Mouse (Mus musculus) liver, embryonic 12.5 days (tissue): ENCODE measurements around the gene Dek. TPM values are rescaled to one million over a fixed set of nuclear protein-coding genes. Genes with fewer than 3 reads are reported as not detected.

Experiments
- ATAC-seq: fragments of 200-750 bp; cut with Nextera tagmentation; 2 replicates; pipeline ENCODE4 v1.8.0; 2017; ENCODE audit warnings: moderate number of reproducible peaks, mild to moderate bottlenecking, moderate library complexity
- H3K27ac ChIP-seq: fragments of 300-500 bp; sonication (generic); 2 replicates; pipeline ENCODE4 v1.5.1; 2016; ENCODE audit warnings: mild to moderate bottlenecking
- H3K27me3 ChIP-seq: fragments of 300-500 bp; sonication (generic); replicated peaks from 2 replicates; pipeline ENCODE4 v1.6.1; 2016; ENCODE audit warnings: mild to moderate bottlenecking, moderate library complexity
- H3K36me3 ChIP-seq: fragments of 300-500 bp; sonication (generic); 2 replicates; pipeline ENCODE4 v1.6.1; 2016; ENCODE audit warnings: mild to moderate bottlenecking, moderate library complexity
- H3K4me1 ChIP-seq: fragments of 300-500 bp; sonication (generic); 2 replicates; pipeline ENCODE4 v1.6.1; 2016
- H3K4me2 ChIP-seq: fragments of 300-500 bp; sonication (generic); 2 replicates; pipeline ENCODE4 v1.6.1; 2016; ENCODE audit warnings: mild to moderate bottlenecking, moderate library complexity
- H3K4me3 ChIP-seq: fragments of 300-500 bp; sonication (generic); 2 replicates; pipeline ENCODE4 v1.5.1; 2016; ENCODE audit warnings: mild to moderate bottlenecking, moderate library complexity
- H3K9ac ChIP-seq: fragments of 300-500 bp; sonication (generic); 2 replicates; pipeline ENCODE4 v1.6.1; 2016; ENCODE audit warnings: mild to moderate bottlenecking, moderate library complexity
- H3K9me3 ChIP-seq: fragments of 300-500 bp; sonication (generic); replicated peaks from 2 replicates; pipeline ENCODE4 v1.6.1; 2016; ENCODE audit warnings: mild to moderate bottlenecking, moderate library complexity
- WGBS: fragments of 180-500 bp; shearing (Covaris S2); methylation state at CpG from one replicate; pipeline ENCODE4 v1.1.7; 2016; ENCODE audit not compliant: insufficient replicate concordance; 5-methylcytosine and 5-hydroxymethylcytosine counted together
- polyA plus RNA-seq: library from polyadenylated mRNA; unstranded; fragments of >200 nt; fragmentation: Nextera tagmentation; extraction: Ambion mirVana; gene quantifications from 2 replicates; pipeline ENCODE4 v1.2.1, GENCODE M21; 2016

Dek gene
- polyA plus RNA-seq, 1 experiment from 2014 or later = 421 TPM

DNA sequence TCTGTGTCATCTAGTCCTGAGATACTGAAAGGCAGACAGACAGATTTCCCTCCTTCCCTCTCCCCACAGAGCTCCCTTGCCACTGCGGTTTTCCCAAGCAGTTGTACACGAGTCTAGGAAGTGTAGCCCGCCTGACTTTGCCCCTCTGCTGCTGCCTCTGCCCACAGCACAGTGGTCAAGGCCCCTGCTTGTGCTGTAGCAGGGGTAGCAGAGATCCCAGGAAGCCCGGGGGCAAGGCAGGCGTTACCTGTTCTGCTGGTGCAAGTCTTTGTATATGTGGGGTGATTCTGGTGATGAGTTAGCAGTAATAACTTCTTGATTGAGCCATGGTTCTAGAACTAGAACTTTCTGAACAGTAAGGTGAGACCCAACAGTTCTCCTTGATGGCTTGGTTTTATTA lies 29.8 kb downstream of the Dek start:
- Histone ChIP-seq H3K36me3 (peaks cover 21% of the 10 kb centered on the region), H3K9me3 (no peaks in the 10 kb centered on the region; the same call in 1 of the 2 replicates), H3K4me1 (no peaks in the 10 kb centered on the region), H3K27ac (no peak overlapping the region), H3K27me3 (no peaks in the 10 kb centered on the region), H3K9ac (no peak overlapping the region), H3K4me3 (no peak overlapping the region), H3K4me2 (no peak overlapping the region)
- ATAC-seq = no peak
- WGBS = 65% methylated on average over 5 of the region's 5 CpGs

DNA sequence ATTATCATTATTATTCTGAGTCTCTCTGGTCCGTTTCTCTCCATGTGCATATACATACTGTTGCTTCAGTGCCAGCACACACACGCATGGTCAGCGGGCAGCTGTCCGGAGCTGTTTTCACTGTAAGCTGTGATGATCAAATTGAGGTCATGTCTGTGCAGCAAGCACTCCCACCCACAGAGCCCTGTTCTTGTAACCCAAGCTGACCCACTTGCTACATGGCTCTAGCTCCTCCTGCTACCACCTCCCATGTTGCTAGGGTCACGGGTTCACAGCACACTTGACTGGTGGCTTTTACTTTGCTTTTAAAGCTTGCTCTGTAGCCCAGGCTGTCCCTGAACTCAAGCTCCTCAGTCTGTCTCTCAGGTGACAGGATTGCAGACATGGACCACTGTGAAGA lies 33.5 kb downstream of the Dek start:
- ATAC-seq = no peak
- H3K4me3 ChIP-seq = no peak overlapping the region
- H3K27me3 ChIP-seq = no peaks in the 10 kb centered on the region
- H3K9me3 ChIP-seq = no peaks in the 10 kb centered on the region
- no peak overlapping the region for H3K27ac ChIP-seq
- H3K36me3 ChIP-seq = peaks cover 16% of the 10 kb centered on the region
- H3K9ac ChIP-seq = no peak overlapping the region
- H3K4me2 ChIP-seq = no peak overlapping the region
- WGBS = 84% methylated on average over 5 of the region's 5 CpGs
- no peaks in the 10 kb centered on the region for H3K4me1 ChIP-seq

DNA sequence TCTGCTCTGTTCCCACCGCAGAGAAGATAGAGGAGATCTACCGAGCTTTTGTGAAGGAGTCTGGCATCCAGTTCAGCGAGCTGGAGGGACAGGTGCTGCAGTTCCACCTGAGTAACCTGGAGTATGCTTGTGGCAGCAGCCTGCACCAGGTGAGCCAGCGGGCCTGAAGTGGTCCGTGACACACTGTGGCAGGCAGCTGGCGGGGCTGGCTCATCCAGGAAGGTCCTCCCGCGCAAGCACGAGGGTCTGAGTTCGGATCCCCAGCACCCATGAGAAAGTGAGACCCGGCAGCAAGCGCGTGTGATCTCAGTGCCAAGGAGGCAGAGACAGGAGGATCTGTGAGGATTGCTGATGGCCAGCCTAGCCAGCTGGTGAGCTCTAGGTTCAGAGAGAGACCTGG lies 34.1 kb downstream of the Dek start:
- Histone ChIP-seq H3K4me3 (no peak overlapping the region), H3K27me3 (no peaks in the 10 kb centered on the region), H3K9ac (no peak overlapping the region), H3K36me3 (peaks cover 22% of the 10 kb centered on the region), H3K9me3 (no peaks in the 10 kb centered on the region), H3K27ac (no peak overlapping the region), H3K4me1 (no peaks in the 10 kb centered on the region), H3K4me2 (no peak overlapping the region)
- no peak for ATAC-seq
- 85% methylated on average over 13 of the region's 13 CpGs for WGBS

DNA sequence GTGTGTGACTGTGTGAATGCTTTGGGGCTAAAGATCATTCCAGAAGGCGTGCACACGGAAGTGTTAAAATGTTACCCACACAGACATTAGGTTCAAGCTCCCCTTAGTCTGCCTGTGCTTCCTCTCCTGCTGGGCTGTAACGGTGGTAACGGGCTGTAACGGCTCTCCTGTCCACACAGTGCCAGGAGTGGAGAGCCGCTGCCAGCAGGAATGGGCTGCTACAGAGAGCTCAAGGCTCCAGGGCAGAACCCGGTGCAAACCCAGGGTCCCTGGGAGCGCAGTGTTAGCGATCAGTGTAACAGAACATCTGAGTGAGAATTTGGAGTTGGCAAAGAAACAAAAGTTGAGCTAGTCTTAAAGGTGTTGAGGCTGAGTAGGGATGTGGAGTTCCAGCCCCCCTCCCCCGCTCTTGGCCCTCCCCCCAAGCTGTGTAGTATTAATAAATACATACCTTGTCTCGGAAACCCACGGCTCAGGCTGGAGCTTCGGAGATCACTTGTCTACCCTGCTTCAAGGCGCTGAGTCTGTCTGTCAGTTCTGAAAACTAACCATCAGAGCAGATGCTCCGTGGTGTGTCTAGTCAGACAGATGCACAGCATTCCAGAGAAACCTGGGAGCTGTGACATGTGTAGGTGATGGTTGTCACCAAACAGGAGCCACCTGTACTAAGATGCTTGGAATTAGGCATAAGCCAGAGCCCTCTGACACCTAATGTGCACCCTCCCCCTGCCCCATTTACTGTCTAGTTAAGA lies 35.5 kb downstream of the Dek start:
- Histone ChIP-seq H3K4me2 (no peak overlapping the region), H3K27ac (no peak overlapping the region), H3K4me1 (no peaks in the 10 kb centered on the region), H3K9me3 (no peaks in the 10 kb centered on the region), H3K9ac (no peak overlapping the region), H3K27me3 (no peaks in the 10 kb centered on the region), H3K4me3 (no peak overlapping the region), H3K36me3 (peaks cover 22% of the 10 kb centered on the region)
- WGBS = 80% methylated on average over 15 of the region's 15 CpGs
- ATAC-seq = no peak

DNA sequence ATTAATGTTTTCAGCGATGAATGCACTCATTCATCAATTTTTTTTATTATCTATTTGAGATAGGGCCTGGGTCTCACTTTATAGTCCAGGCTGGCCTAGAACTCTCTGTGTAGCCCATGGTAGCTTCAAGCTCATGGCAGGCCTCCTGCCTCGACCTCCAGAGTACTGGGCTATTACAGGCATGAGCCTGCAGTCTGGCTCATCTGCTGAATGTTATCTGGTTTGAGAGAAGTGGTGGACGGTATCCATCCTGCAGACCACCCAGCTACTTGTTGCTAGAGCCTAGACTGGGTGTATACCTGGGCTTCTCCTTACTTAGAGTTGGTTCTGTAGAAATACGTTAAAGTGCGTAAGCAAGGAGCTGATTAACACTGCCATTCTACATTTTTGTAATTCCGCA lies 39.0 kb downstream of the Dek start:
- 78% methylated on average over 6 of the region's 6 CpGs for WGBS
- H3K4me3 ChIP-seq = no peak overlapping the region
- H3K4me1 ChIP-seq = no peaks in the 10 kb centered on the region
- no peak overlapping the region for H3K4me2 ChIP-seq
- H3K27me3 ChIP-seq = no peaks in the 10 kb centered on the region
- no peak overlapping the region for H3K9ac ChIP-seq
- H3K27ac ChIP-seq = no peak overlapping the region
- peaks cover 26% of the 10 kb centered on the region for H3K36me3 ChIP-seq
- ATAC-seq = no peak
- no peaks in the 10 kb centered on the region for H3K9me3 ChIP-seq

DNA sequence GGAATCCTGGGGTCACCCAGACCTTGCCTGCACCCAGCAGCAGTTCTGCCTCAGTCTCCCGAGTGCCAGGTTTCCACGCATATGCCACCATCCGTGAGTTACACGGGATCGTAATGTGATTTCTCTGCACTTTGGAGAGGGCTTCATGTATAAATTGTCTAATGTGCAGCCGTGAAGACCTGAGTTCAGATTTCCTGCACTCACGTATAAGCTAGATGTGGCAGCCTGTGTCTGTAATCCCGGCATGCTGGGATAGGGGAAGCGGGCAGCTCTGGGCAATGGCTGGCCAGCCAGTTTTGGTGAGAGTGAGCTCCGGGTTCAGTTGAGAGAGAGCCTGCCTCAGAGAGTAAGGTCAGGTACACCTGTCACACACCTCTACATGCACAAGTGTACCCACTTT lies 39.5 kb downstream of the Dek start:
- Histone ChIP-seq H3K9me3 (no peaks in the 10 kb centered on the region), H3K4me2 (no peak overlapping the region), H3K4me3 (no peak overlapping the region), H3K27me3 (no peaks in the 10 kb centered on the region), H3K36me3 (peaks cover 24% of the 10 kb centered on the region), H3K4me1 (no peaks in the 10 kb centered on the region), H3K27ac (no peak overlapping the region), H3K9ac (no peak overlapping the region)
- 81% methylated on average over 10 of the region's 10 CpGs for WGBS
- ATAC-seq = no peak

DNA sequence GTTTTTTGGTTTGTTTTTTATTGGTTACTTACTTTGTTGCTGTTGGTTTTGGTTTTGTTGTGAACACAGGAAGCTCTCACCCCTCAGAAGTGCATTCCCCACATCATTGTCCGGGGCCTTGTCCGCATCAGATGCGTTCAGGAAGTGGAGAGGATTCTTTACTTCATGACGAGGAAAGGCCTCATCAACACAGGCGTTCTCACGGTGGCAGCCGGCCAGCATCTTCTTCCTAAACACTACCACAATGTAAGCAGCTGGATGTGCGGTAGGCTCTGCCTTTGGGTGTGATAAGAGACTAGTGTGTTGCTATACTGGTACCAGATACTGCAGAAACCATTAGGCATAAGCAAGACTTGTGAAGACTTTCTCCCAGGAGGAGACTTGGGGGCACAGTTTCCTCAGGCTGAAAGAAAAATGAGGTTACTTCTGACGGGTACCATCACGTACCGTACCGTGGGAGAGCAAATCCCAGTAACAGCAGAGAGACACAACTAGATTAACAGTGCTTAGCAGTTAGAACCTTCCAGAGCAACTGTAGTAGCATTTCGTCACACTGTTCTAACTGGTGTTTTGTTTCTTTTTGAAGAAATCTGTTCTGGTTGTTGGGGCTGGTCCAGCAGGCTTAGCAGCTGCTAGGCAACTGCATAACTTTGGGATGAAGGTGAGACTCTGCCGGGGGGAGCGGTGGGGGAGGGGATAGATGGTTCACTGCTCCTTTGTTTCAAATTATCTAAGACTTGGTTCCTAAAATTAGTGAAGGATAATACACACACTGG lies 41.8 kb downstream of the Dek start:
- 75% methylated on average over 15 of the region's 15 CpGs for WGBS
- no peak for ATAC-seq
- Histone ChIP-seq H3K9me3 (no peaks in the 10 kb centered on the region), H3K9ac (no peak overlapping the region), H3K27ac (no peak overlapping the region), H3K4me1 (no peaks in the 10 kb centered on the region), H3K4me3 (no peak overlapping the region), H3K36me3 (peaks cover 28% of the 10 kb centered on the region), H3K4me2 (no peak overlapping the region), H3K27me3 (no peaks in the 10 kb centered on the region)

DNA sequence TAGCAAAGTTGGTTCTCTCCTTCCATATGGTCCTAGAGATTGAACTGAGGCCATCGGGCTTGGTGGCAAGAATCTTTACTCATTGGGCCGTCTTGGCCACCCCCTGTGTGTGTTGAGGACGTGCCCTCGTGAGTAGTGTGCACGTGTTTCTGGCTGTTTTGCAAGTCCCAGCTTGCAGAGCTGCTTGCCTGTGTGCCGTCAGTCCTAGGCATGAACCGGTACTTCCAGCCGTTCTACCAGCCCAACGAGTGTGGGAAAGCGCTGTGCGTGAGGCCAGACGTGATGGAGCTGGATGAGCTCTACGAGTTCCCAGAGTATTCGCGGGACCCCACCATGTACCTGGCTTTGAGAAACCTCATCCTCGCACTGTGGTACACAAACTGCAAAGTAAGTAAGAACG lies 43.2 kb downstream of the Dek start:
- Histone ChIP-seq H3K36me3 (peaks cover 28% of the 10 kb centered on the region), H3K27me3 (no peaks in the 10 kb centered on the region), H3K4me2 (no peak overlapping the region), H3K4me3 (no peak overlapping the region), H3K9ac (no peak overlapping the region), H3K9me3 (no peaks in the 10 kb centered on the region), H3K4me1 (no peaks in the 10 kb centered on the region), H3K27ac (no peak overlapping the region)
- no peak for ATAC-seq
- 86% methylated on average over 17 of the region's 17 CpGs for WGBS

DNA sequence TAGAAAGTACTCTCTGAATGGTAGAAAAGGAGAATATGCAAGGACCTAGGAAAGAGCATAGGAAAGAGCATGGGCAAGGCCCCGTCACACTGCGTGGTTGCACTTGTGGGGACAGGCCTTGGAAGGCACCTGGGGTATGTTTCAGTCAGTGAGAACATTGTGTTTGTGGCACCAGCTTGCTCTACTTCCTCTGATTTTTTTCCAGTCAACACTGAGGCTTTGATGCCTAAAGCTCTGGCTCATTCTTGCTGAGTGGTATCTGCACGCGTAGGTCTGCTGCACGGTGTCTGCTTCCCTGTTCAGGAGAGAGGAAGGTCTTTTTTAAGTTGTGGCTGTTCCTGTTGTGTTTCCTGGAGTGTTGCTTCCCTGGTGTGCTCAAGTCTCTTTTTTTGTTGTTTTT lies 49.2 kb downstream of the Dek start:
- H3K4me1 ChIP-seq = no peaks in the 10 kb centered on the region
- no peaks in the 10 kb centered on the region for H3K9me3 ChIP-seq
- no peak overlapping the region for H3K4me2 ChIP-seq
- no peak for ATAC-seq
- no peaks in the 10 kb centered on the region for H3K27me3 ChIP-seq
- WGBS = 74% methylated on average over 5 of the region's 5 CpGs
- no peak overlapping the region for H3K4me3 ChIP-seq
- no peak overlapping the region for H3K27ac ChIP-seq
- H3K36me3 ChIP-seq = peaks cover 13% of the 10 kb centered on the region; the same call in 1 of the 2 replicates
- no peak overlapping the region for H3K9ac ChIP-seq

DNA sequence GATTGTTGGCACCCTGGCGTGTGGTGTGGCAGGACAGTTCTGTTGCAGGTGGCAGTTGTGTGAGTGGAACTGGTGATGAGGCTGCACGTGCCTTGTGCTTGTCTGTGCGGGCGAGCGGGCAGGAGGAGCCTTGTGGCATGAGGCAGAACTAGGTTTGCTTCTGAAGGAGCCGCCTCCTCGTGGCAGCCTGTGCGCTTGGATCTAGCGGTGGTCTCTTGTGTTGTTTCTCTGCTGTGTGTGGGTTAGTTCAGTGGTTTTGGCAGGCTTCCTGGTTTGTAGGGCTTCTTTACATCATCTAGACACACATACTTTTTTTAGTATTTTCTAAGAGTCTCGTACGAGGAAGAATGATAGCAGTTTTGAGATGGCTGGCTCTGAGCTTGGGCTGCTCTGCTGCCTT lies 49.9 kb downstream of the Dek start:
- ATAC-seq = no peak
- Histone ChIP-seq H3K9me3 (no peaks in the 10 kb centered on the region), H3K4me2 (no peak overlapping the region), H3K27me3 (no peaks in the 10 kb centered on the region), H3K36me3 (peaks cover 13% of the 10 kb centered on the region; the same call in 1 of the 2 replicates), H3K4me1 (no peaks in the 10 kb centered on the region), H3K27ac (no peak overlapping the region), H3K9ac (no peak overlapping the region), H3K4me3 (no peak overlapping the region)
- 77% methylated on average over 11 of the region's 11 CpGs for WGBS

DNA sequence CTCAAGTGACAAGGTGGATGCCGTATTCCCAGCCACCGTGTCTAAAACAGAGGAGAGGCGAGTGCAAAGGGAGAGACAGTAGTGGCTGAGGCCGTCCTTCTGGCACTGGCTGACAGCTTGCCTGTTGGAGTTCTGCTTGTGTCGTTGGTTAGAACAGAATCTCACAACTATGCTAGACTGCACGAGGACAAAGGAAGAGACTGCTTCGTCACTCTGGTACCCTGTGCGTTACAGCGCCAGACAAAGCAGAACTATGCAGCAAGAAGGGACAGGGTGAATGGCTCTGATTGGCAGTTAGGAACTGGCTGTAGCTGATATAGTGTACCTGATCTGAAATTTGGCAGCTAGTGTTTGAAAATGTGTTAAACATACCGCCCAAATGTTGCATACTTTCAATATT lies 52.0 kb downstream of the Dek start:
- H3K4me2 ChIP-seq = no peak overlapping the region
- H3K9ac ChIP-seq = no peak overlapping the region
- ATAC-seq = no peak
- H3K9me3 ChIP-seq = no peaks in the 10 kb centered on the region
- H3K4me3 ChIP-seq = no peak overlapping the region
- WGBS = 74% methylated on average over 10 of the region's 10 CpGs
- no peaks in the 10 kb centered on the region for H3K4me1 ChIP-seq
- no peak overlapping the region for H3K27ac ChIP-seq
- H3K36me3 ChIP-seq = peaks cover 6% of the 10 kb centered on the region; the same call in 1 of the 2 replicates
- no peaks in the 10 kb centered on the region for H3K27me3 ChIP-seq

DNA sequence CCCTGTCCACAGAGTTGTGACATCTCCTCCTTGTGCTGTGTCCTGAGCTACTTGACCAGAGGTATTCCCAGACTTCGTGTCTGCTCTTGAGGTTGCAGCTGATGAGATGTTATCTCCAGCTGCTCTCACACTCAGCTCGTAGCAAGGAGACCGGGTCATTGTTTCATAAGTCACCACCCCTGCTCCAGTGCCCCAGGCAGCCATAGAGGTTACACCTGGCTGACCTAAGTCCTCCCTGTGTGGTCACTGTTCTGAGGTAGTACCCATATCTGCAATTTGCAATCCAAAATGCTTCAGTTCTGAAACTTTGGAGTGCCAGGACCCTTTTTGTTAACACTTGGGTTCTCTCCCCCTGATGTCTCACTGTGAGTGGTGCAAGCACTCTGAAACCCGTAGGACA lies 56.0 kb downstream of the Dek start:
- Histone ChIP-seq H3K4me1 (no peaks in the 10 kb centered on the region), H3K4me2 (no peak overlapping the region), H3K27ac (no peak overlapping the region), H3K9ac (no peak overlapping the region), H3K4me3 (no peak overlapping the region), H3K36me3 (peaks cover 11% of the 10 kb centered on the region; the same call in 1 of the 2 replicates), H3K9me3 (no peaks in the 10 kb centered on the region), H3K27me3 (0 out of 2 replicates have a peak, but pooled peaks cover 6% of the 10 kb centered on the region)
- no peak for ATAC-seq
- 65% methylated on average over 4 of the region's 4 CpGs for WGBS
